In the genomic region with DNA sequence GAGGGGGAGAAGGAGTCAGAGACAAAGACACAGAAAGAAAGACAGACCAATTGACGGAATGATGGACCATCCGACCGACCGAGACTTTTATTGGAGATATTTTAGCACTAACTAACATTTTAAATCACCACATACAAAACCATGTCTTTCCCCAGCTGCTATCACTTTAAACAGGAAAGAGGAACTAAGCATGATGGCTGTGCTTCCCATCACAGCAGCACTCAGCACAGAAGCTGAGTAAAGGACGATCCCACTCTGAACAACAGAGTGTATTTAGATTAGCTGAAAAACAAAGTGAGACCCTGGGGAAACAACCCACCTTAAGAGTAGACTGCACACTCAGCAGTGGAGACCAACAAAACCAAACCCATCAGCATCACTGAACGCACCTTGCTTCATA, we compare ENCODE assay signal across 13 mouse cellular contexts.
"Had no signal": no experiment of that assay in that cellular context is flagged by ENCODE, and none has a peak within 500 bp of the region (broad histone marks: within the 10 kb centered on the region; RNA-seq: fewer than 3 reads in every experiment).

No protein-coding gene starts in this region.

- ATAC-seq: midbrain, embryonic 13.5 days had no signal

- H3K4me2 ChIP-seq: liver, embryonic 11.5 days; liver, embryonic 15.5 days; lung, embryonic 15.5 days; midbrain, embryonic 13.5 days; neural tube, embryonic 12.5 days had no signal

- H3K27me3 ChIP-seq: liver, embryonic 15.5 days; lung, embryonic 15.5 days; midbrain, embryonic 13.5 days; neural tube, embryonic 12.5 days had no signal

- H3K9me3 ChIP-seq: liver, embryonic 15.5 days; lung, embryonic 15.5 days; midbrain, embryonic 13.5 days; neural tube, embryonic 12.5 days had no signal

- DNase-seq: kidney, adult 9 months; kidney, postnatal 36 days; lung, postnatal 14 days; thymus, adult 18-20 months; thymus, postnatal 14 days had no signal

- H3K4me3 ChIP-seq: liver, embryonic 15.5 days; lung, embryonic 15.5 days; midbrain, embryonic 13.5 days; myocyte; neural tube, embryonic 12.5 days had no signal

- H3K9ac ChIP-seq: liver, embryonic 15.5 days; lung, embryonic 15.5 days; midbrain, embryonic 13.5 days; neural tube, embryonic 12.5 days had no signal

- H3K27ac ChIP-seq: kidney, postnatal 0 days; liver, embryonic 15.5 days; lung, embryonic 15.5 days; macrophage; midbrain, embryonic 13.5 days; neural tube, embryonic 12.5 days had no signal

- H3K4me1 ChIP-seq: liver, embryonic 15.5 days; lung, embryonic 15.5 days; midbrain, embryonic 13.5 days; neural tube, embryonic 12.5 days had no signal

- H3K36me3 ChIP-seq: neural tube, embryonic 12.5 days had no signal
